Mouse (Mus musculus) heart, postnatal 10 days (tissue): ENCODE results near the gene Arhgef11. TPM values are rescaled to one million over a fixed set of nuclear protein-coding genes. Genes with fewer than 3 reads are reported as not detected.
"Not testable (repeated sequence)": the region's sequence is repeated elsewhere in the genome, so short reads cannot be mapped to it uniquely, and the experiment has no call there.

Experiments
- DNase-seq, 2 experiments: peaks; one replicate each; pipeline ENCODE4 v3.0.0; 2021
- intact Hi-C: fragments of 180-260 bp; cut with DNase I; formaldehyde crosslinking; loops from one replicate; pipeline ENCODE4 v1.15.1; 2025
- total RNA-seq, 2 experiments: library from RNA; stranded (reverse); gene quantifications; 2 replicates each; pipeline ENCODE4 v1.2.3; 2021

The Arhgef11 gene
- total RNA-seq = 10 to 100 TPM; 23.0 to 23.1 TPM

GRCm38 (mm10) chr3:87616957-87617810 is at the start of gene Arhgef11:
Gene Arhgef11 (plus strand): TSS chr3:87617559.
- intact Hi-C loops = loop anchor here (5.0 kb wide), 1 partner anchor 90 kb away; the partner anchor contains the start of gene Etv3
- DNase-seq = peak; percentile 82 to 88

DNA sequence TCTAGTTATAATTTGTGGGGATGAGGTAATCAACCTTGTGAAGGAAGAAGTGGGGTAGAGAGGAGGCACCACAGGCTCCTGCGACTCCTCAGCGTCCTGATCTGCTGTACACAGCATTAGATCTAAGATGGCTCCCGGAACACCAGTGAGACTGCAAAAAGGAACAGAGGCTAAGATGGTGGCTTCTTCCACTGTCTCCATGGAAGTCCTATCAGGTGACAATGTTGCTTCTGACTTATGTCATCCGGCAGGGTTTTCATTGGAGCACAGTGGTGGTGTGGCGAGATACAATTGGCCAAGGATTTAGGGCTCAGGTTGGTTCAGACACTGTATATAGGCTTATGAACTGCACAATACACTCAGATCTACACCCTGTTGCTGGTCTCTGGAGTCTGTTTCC is 48.7 kb upstream of the Arhgef11 start:
- DNase-seq = no peak
- intact Hi-C loops = loop anchor here (10.0 kb wide), 1 partner anchor 534 kb away; no protein-coding TSS in a partner anchor

GRCm38 (mm10) chr3:87575766-87576165 is 41.6 kb upstream of the Arhgef11 start:
- intact Hi-C loops = no loop called here
- peak in 1 of 2 experiments; percentile 18 for DNase-seq

- no peak for DNase-seq
- intact Hi-C loops = no loop called here
Measured at GRCm38 (mm10) chr3:87582259-87582658, 35.1 kb upstream of the Arhgef11 start.

DNA sequence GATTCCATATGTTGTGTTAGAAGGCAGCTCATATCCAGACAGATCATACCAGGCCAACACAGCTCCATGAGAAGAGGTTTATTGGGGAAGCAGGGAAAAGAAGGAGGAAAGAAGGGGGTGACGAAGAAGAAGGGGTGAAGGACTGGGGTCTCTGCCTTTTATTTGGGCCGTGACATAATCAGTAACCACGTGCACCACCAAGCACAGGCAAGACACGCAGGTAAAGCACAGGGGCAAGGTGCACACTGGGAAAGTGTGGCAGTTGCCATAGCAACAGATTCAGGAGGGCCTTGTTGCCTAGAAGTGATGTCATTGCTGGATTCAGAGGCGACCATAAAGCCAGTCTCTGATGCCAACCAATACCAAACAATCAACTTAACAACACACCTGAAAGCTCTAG is 23.6 kb upstream of the Arhgef11 start:
- intact Hi-C loops = no loop called here
- DNase-seq = no peak

- DNase-seq, intact Hi-C loops: not testable (repeated sequence)
Measured at GRCm38 (mm10) chr3:87595328-87595727, 22.0 kb upstream of the Arhgef11 start.

DNA sequence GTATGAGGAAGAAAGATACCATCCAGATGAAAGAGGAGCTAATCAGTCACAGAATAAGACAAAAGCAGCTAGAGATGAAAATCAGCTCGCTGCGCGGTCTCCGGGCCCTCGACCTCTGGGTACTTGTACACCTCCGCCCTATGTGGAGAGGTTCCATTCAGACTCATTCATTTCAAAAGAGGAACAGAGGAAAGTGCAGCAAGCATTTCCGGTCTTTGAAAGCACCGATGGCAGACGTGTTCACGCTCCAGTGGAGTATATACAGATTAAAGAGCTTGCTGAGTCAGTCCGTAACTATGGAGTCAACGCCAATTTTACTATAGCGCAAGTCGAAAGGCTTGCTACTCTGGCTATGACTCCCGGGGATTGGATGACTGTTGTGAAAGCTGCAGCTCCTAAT is 16.3 kb upstream of the Arhgef11 start:
- DNase-seq, intact Hi-C loops: not testable (repeated sequence)

- intact Hi-C loops = loop anchor here (5.0 kb wide), 1 partner anchor 89 kb away; the partner anchor contains the start of gene Etv3
- no peak for DNase-seq
Measured at GRCm38 (mm10) chr3:87616354-87616753, 1.0 kb upstream of the Arhgef11 start.

DNA sequence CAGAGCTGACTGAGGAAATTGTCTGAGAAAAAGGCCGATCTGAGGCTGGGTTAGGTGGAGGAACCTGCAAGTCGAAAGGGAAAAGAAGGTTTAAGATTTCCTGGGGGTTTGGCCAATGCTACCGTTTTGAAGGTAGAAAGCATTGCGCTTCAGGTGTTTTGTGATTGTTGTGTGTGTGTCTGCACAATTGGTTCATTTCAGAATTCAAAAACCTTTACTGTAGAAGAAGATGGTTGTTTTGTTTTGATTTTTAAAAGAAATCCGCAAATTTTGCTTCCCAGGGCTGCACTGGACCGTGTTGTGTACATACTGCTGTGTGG is 412 bp downstream of the Arhgef11 start:
- intact Hi-C loops = loop anchor here (5.0 kb wide), 1 partner anchor 90 kb away; the partner anchor contains the start of gene Etv3
- no peak for DNase-seq

GRCm38 (mm10) chr3:87618240-87618639 is 881 bp downstream of the Arhgef11 start:
- intact Hi-C loops = loop anchor here (5.0 kb wide), 1 partner anchor 91 kb away; the partner anchor contains the start of gene Etv3
- DNase-seq = peak in 1 of 2 experiments; percentile 5

DNA sequence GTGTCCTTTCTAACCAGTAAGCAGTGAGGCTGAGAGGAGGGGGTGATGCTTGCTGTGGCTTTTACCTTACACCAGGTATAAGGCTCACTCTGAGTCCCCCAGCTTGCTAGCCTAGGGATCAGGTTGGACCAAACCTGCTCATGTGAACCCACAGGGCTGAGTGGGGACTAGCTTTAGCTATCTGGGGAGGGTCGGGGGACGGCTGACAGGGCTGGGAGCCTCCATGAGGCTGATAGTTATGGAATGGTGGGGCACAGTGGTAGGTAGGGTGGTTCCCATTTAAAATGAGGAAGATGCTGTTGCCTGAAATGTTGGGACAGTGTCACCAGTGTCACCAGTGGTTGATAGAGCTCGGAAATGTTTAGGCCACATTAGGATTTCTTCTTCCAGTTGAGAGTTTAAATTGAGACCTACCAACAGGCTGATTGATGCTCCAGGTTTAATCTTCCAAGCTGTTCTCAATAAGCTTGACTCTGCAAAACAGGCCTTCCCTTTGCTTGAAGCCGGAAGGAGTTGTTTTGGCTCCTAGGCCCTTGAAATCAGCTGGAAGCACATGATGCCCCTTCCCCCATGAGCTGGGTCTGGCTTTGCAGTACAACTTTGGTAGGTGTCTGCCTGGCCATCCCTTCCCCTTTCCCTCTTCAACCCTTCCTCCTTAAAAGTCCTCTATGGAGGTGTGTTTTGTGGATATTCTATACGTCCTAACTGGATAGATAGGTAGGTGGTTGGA is 1.8 kb downstream of the Arhgef11 start:
- intact Hi-C loops = loop anchor here (5.0 kb wide), 1 partner anchor 92 kb away; the partner anchor contains the start of gene Etv3

DNA sequence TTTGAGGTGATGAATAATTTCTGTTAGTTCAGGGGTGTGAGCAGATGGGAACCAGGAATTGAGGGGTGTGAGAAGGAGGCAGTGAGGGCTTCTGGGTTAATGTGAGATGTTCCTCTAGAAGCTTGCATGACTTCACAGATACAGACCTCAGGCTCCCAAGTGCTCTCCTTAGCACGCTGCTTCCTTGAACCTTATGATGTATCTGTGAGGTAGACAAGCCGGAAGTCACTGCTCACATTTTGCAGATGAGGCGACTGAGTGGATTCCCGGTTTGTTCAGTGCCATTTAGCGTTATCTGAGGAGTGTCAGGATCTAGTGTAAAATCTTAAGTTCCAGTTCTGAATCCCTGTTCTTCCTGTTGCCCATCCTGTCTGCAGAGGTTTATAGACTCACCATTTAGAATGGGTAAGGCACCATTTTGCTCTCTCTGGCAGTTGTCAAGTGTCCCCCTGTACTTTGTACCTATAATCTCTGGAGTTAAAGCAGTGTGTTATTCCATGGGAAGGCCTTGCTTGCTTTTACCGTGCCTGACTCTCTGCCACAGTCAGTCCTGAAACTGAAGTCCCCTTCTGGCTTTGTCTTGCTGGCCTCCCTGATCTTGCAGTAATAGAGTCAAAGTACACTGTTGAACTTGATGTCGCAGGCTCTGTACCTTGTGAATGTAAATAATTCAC is 3.0 kb downstream of the Arhgef11 start:
- DNase-seq = no peak
- intact Hi-C loops = no loop called here

More for the DNA sequence above, 1.8 kb downstream of the Arhgef11 start:
- DNase-seq = peak; percentile 17 to 27

DNA sequence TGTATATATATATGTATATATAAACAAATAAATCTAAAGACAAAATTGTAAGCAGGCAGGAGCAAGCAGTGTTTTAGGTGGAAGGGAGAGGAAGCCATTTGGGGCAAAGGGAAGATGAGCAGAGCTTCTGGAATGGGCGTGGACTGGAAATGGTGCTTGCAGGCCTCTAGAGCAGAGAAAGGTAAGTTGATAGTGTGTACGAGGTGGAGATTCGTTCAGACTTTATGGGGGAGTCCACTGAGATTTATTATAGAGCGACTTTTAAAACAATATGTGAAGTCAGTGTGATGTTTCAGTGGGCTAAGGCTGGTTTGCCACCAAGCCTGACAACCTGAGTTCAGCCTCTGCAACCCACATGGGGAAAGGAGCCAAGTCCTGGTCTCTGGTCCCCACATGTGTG is 7.5 kb downstream of the Arhgef11 start:
- DNase-seq = no peak
- intact Hi-C loops = no loop called here

- peak; percentile 48 to 52 for DNase-seq
- intact Hi-C loops = no loop called here
Measured at GRCm38 (mm10) chr3:87630899-87631298, 13.5 kb downstream of the Arhgef11 start.

DNA sequence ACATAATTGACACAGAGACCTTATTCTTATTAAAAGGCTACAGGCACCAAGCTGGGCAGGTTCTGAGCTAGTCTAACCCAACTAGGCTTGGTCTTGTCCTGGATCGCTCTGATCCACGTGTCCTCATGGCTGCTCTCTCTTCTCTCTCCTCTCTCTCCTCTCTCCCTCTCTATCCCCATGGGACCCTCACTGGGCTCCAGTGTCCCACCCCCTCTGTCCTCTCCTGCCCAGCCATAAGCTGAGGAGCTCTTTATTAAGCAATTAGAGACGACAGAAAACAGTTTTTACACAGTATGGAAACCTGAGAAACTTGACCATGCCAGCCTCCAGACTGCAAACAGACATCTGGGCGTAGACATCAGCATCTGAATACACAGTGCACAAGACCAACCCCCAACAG is 14.0 kb downstream of the Arhgef11 start:
- no peak for DNase-seq
- intact Hi-C loops = no loop called here

DNA sequence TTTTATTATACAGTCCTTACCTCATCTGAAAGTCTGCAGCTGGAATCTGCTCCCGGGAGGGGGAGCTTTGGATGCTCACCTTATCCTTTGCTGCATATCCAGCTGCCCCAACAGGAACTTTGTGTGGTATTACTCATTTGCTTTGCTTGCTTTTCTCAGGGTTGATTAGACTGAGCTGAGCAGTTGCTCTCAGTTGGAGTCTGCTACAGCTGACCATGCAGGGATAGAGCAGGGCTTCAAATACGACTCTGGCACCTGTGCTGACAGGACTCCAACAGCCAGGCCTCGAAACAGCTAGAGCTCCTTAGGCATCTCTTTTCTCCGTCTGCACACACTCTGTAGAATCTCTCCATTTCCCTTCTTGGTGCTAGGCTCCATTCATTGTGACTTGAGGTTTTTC is 18.2 kb downstream of the Arhgef11 start:
- DNase-seq = no peak
- intact Hi-C loops = no loop called here

- intact Hi-C loops = no loop called here
- DNase-seq = no peak
Measured at GRCm38 (mm10) chr3:87643453-87643852, 26.1 kb downstream of the Arhgef11 start.

GRCm38 (mm10) chr3:87646174-87646573 is 28.8 kb downstream of the Arhgef11 start:
- intact Hi-C loops = no loop called here
- DNase-seq = no peak

DNA sequence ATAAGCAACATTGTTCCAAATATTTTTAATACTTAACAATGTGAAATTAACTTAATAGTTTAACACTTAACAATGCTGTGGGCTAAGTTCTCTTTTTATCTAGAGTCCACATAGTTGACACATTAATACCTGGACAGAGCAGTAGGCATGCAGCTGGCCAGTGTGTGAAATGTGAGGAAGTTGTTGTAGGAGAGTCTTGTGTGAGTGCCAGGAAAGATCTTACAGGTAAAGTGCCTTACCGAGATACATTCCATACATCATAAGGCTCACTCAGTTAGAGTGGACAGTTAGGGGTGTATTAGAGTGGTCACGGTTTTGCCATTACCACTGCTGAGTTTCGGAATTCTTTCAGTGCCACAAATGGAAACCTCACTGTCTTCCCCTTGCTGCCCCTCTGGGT is 31.7 kb downstream of the Arhgef11 start:
- intact Hi-C loops = no loop called here
- DNase-seq = no peak

DNA sequence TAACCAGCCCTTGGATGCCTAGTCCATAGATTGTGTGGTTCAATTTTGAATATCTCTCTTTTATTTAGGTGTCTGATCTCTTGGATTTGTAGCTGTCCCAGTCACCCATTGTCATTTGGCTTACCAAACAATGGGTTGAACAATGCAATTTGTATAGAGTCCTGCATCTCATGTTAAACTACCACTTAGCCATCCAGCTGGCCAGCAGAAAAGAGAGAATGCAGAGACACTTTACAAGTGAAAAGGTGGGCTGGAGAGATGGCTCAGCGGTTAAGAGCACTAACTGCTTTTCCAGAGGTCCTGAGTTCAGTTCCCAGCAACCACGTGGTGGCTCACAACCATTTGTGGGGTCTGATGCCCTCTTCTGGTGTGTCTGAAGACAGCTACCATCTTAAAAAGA is 41.0 kb downstream of the Arhgef11 start:
- no peak for DNase-seq
- intact Hi-C loops = no loop called here
